Mouse (Mus musculus) cerebellum, adult 8-10 months (tissue): Measurements from ENCODE around the gene Hist1h1a.
A peak's percentile ranks its signal among the peaks of the same experiment; 100 is the strongest.
"Not testable (repeated sequence)": the region's sequence is repeated elsewhere in the genome, so short reads cannot be mapped to it uniquely, and the experiment has no call there.

ENCODE experiments used
- DNase-seq: peaks from one replicate; pipeline ENCODE4 v3.0.0; 2022

Hist1h1a gene

DNA sequence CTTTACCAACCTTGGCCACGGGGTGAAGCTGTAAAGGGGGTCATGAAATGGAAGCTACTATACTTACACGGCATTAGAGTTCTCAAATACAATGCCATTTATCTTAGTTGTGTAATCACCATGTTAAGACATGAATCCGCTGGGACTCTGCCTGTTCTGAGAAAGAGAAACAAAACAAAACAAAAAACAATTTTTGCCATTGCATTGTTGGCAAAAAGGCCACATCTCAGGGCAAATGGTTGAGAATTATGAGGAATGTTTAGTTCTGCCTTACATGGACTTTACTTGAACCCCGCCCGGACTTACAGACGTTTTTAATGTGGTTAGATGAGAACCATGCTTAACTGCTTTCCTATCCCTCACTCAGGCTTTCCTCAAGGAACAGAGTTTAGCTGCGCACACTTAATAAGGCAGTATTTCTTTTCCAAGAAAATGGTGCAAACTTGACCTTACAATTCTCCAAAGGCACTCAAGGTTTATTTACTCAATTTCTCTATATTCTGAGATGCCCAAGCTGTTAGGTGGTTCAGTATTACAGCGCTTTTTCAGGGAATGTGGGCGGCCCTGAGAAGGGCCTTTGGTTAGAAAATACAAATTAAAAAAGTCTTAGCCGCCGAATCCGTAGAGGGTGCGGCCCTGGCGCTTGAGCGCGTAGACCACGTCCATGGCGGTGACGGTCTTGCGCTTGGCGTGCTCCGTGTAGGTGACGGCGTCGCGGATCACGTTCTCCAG, 3.1 kb upstream of the Hist1h1a start:
- no peak for DNase-seq

DNA sequence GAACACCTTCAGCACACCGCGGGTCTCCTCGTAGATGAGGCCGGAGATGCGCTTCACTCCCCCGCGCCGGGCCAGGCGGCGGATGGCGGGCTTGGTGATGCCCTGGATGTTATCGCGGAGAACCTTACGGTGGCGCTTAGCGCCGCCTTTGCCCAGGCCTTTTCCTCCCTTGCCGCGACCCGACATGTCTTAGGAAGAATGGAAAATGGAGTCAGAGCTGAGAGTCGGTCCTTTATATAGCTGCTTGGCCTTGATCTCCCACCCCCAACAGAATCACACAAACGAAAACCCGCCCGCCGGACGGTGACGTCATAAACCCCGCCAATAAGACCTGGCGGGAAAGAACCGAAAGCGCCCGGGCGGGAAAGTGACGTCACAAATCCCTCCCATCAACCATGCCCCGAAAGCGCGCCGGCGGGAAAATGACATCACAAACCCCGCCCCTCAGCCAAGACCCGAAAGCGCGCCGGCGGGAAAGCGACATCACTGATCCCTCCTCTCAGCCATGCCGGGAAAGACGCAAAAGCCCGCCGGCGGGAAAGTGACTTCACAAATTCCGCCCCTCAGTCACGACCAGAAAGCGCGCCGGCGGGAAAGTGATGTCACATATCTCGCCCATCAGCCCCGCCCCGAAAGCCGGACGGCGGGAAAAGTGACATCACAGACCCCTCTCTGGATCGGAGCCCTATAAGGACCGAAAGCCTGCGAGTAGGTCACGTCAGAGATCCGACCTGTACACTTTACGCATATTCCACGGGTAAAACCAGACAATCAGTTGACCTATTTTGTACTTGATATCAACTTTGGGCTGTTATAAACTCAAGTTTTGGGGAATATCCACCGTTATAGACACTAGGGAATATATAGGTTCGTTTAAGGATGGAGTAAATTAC, 2.2 kb upstream of the Hist1h1a start, which contains the start of gene Hist1h4a:
Gene Hist1h4a (minus strand): TSS at position 259 of the 893 bp plus-strand sequence.
- peak; percentile 98 for DNase-seq

DNA sequence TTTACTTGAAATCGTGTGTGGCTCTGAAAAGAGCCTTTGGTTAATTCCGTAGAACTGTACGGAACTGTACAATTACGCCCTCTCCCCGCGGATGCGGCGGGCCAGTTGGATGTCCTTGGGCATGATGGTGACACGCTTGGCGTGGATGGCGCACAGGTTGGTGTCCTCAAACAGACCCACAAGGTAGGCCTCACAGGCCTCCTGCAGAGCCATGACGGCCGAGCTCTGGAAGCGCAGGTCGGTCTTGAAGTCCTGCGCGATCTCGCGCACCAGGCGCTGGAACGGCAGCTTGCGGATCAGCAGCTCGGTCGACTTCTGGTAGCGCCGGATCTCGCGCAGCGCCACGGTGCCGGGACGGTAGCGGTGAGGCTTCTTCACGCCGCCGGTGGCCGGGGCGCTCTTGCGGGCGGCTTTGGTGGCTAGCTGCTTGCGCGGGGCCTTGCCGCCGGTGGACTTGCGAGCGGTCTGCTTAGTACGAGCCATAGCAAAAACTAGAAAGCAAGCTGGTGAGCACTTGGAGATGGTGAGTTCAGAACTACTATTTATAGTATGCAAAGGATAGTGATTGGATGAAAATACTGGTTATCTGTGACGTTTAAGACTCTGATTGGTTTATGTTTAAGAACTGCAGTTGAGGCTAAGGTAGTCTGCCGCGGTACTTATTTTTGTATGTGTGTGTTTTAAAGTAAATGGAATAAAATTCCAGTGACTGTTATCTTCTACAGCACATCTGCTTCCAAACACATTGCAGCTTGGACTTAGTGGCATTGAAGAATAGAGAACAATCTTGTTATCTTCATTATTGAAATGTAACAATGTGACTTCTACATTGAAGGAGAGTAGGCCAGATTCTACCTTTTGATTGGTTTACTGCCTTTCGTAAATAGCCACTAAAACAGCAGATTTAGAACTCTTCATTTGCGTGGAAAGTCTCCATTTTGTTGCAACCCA, 1.3 kb upstream of the Hist1h1a start, which contains the start of gene Hist1h3a:
Gene Hist1h3a (minus strand): TSS at position 516 of the 951 bp plus-strand sequence.
- peak; percentile 56 for DNase-seq

DNA sequence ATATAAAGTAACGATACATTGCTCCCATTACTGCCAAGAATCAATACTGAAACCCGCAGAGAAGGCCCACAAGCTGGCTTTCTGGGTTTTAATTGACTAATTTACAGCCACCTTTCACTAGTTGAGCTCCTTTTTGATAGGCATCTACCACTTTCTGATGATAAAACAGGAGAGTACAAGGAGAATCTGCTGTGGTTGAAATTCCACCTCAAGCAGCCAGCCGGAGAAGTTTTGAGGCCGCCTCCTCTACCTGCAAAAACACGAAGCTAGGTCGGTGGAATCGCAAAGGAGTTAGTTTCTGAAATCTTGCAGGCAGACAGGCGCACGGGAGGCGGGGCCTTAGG, 252 bp upstream of the Hist1h1a start:
- no peak for DNase-seq

DNA sequence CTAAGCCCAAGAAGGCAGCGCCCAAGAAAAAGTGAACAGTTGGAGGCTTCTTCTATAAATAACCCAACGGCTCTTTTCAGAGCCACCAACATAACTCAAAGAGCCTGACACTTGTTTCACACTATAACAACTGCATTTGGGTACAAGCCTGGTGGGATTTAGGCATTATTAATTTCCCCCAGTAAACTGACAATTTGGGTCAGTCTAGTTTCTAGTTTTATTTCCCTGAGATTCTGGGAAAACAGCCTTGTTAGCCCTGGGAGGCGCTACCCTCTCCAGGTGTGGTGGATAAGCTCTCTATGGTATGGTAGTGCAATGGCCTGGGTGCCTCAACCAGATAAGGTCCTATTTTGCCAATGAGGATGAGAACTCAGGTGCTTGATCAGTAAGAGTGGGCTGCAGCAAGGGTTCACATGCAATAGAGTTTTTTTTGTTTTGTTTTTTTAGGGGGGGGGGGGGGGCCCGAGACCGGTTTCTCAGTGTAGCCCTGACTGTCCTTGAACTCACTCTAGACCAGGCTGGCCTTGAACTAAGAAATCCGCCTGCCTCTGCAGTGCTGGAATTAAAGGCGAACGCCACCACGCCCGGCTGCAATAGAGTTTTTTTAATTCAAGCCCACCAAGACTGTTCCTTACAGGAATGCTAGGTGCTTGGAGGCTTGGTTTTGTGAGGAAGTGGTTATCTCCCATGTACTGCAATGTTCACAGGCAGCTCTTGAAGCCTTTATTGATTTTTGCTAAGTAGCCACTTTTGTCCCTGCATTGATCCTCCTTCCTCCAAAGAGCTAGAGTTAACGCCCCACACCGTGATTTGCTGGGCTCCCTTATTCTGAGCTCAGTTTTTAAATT, 1.1 kb downstream of the Hist1h1a start:
- no peak for DNase-seq

DNA sequence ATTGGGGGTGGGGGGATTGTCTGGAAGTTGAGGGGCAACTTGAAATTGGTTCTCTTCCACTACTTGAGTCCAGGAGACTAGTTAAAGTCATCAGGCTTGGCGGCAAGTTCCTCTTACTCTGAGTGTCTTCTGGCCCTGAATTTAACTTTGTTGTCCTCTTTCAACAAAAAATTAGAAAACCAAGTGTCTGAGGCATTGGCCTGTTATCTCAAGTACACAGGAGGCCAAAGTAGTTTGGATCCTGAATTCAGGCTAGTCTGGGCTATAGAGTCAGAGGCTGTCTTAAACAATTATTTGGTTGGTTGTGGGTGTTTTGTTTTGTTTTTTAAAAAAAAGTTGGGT, 1.7 kb downstream of the Hist1h1a start:
- no peak for DNase-seq

DNA sequence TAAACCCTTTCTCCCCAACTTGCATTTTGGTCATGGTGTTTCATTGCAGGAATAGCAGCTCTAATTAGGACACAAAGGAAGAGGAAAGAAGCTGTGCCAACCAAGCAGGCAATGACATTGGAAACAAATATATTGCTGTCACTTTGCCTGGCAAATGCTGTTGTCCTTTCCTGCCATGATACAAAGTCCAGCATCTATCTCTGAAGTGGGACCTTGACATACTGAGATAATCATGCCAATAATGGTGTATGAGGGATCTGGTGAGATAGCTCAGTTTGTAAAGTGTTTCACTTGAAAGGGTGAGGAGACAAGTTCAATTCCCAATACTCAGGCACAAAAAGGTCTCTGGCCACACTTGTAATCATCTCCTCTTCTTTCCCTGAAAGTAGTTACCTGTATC, 3.3 kb downstream of the Hist1h1a start:
- DNase-seq, result no peak

DNA sequence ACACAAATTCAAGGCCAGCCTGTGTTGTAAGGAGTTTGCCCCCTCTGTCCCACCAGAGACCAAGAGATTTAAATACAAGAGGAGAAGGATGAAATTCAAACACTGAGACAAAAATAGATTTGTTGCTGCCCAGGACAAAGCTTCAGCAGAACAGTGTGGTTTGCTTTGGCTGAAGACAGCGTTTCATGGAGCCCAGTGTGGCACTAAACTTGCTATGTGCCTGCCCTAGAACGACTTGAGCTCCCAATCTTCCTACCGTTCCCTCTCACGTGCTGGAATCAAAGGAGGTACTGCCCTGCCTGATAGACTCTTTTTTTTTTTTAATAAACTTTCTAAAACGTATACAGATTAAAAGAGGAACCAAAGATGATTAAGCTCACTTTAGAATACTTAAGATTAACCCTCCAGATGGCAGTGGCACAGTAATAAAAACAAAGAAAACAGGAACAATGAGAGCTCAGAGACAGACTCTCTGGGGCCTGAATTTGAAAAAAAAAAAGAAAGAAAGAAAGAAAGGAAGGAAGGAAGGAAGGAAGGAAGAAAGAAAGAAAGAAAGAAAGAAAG, 5.5 kb downstream of the Hist1h1a start:
- DNase-seq, result no peak

DNA sequence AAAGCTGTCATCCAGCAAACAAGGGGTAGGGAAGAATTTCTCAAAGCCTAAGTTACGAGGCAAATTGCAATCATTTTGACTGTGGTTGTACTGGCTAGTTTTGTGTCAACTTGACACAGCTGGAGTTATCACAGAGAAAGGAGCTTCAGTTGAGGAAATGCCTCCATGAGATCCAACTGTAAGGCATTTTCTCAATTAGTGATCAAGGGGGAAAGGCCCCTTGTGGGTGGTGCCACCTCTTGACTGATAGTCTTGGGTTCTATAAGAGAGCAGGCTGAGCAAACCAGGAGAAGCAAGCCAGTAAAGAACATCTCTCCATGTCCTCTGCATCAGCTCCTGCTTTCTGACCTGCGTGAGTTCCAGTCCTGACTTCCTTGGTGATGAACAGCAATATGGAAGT, 6.1 kb downstream of the Hist1h1a start, which contains the start of gene Trim38:
Gene Trim38 (plus strand): TSS at position 301 of the 400 bp plus-strand sequence.
- DNase-seq, result not testable (repeated sequence)

DNA sequence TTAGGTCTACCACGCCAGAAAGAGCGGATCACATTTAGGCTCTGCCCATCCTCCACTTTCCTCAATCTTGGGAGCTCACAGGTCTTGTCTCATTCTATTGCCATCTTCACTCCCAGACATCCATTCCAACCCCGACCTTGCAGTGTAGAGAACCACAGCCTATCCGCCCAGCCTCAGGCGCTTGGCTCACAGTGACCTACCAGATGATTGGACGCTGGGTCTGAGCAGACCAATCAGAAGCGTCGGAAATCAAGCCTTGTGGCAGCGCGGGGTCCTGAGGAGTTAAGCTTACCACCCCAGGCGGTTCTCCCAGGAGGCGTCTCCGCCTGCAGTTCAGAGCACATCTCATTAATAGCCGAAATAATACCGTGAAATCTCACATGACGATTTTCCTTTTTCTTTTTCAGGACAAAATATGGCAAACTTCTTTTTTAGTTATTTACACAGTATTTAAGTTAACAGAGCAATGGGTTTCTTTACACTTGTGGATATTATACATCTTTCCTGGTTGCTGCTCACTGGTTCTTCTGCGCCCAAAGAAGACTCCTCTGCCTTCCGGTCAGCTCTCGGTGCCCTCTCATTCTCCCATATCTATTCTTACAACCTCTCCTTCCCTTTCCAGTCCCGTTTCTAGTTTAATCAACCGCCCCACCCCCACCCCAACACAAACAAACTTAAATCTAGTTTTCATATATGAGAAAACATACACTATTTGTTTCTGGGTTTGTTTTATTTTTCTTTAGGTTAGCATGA, 9.3 kb downstream of the Hist1h1a start:
- DNase-seq, result no peak

DNA sequence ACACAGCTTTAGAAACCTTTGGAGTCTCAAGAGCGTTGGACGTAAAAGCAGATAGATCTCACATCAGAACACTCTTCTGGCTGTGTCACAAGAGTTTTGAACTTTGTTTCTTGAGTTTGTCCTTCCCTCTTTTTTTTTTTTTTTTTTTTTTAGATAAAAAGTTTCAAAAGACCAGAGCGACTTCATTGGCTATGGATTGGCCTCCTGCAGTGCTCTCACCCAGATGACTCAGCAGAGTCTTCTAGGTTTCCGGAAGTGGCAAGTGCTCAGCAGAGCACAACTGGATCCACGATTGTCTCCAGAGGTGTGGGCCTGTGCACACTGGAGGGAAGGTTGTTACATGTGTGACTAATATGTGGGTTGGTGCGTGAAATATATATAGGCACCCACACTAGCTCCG, 14.9 kb downstream of the Hist1h1a start:
- no peak for DNase-seq

DNA sequence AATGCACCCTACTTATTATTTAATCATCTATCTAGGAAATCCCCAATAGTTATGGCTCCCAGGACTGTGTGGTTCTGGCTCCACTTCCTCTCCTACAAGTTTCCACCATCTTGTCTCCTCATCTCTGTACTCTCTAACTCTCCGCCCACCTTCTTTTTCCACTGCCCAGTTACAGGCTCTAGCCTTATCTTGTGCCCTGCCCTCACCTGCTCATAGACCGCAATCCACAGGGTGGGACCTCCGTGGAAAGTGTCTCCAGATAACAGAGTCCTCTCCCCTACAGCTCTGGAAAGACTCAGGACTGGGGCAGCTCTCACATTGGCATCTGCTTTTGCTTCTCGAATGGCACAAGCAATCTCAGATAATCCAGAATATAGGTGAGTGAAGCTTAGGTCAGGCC, 15.6 kb downstream of the Hist1h1a start:
- DNase-seq, result no peak

DNA sequence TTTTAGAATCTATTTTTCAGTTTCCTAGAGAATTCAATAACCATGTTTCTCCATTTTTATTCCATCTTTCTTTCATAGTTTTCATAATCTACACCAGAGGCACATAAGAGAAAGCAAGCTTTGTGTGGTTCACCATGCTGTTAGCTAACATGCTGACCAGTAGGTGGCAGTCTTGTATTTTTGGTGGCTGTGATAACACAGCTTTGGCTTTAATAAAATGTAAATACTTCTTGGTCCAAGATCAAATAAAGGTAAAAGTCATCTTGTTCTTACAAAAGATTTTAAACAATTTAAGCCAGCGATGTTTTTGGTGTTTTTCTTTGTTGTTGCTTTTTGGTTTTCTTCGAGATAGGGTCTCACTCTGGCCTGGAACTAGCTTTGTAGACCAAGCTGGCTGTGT, 29.1 kb downstream of the Hist1h1a start:
- peak; percentile 17 for DNase-seq

DNA sequence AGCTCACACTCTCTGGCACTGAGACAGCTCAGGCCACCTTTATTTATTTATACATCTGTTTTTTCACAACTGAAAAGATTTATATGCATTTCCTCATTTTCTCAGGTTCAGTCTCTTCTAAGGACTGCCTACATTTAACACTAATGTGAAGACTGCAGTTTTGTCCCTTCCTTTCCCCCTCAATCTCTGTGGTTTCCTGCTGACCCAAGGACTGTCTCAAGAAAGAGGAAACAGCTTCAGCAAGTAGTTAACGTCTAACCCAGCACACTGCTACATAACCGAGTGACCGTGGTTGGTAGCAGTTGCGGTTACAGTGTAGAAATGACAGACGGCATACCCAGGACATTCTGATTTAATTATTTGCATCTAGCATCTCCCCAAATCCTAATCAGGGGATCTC, 35.9 kb downstream of the Hist1h1a start:
- DNase-seq, result no peak

DNA sequence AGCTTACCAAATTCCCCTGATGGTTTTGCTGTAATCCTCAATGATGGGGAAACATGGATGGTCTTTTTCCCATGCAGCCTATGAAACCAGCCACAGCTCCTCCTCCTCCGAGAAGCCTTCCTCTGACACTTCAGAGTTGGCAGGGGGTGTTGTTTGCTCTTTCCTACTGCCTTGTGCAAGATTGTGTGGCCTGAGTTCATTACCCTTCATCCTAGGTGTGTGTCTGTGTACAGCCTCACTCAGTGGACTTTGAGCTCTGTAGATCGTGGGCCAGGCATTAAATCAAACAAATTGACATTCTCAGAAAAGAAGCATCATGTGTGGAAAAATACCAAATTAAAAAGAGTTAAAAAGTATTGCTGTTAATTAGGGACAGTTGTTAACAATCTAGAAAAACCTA, 41.1 kb downstream of the Hist1h1a start:
- DNase-seq, result no peak

DNA sequence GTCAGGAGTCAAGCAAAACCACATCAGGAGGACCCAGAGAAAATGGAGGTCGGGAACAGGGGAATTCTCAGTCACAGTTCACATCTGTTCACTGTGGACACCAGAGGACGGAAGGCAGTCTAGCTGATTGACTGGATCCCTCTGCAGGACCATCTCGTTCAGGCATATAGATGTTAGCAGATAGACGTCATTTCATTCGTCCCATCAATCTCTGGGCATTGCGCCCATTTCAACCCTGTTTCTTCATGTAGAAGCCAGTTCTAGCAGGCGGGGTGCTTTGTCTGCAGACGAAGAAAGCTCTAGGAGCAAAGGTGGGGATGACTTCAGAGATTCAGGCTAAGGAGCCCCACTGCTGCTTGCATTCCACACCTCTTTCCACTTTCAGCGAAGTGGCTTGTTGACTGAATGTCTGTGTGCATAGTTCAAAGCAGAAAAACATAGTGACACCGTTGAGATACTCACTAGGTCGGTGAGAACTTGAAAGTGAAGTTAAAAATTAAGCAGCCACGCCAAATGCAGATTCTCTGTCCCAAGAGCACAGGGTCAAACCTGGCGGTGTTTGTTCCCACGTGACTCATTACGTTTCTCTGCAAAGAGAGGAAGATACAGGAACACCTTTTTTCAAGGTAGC, 43.1 kb downstream of the Hist1h1a start, which contains the start of gene Slc17a2:
Gene Slc17a2 (plus strand): TSS at position 572 of the 631 bp plus-strand sequence.
- DNase-seq, result no peak
